Mouse (Mus musculus) liver, adult (tissue): ENCODE data around the gene Klhl32.

Experiments used
- GATA4 ChIP-seq: IDR thresholded peaks from 2 replicates; pipeline ENCODE4 v1.6.1; 2014; ENCODE audit warnings: mild to moderate bottlenecking, low read length; ENCODE audit not compliant: insufficient replicate concordance

Gene Klhl32

DNA sequence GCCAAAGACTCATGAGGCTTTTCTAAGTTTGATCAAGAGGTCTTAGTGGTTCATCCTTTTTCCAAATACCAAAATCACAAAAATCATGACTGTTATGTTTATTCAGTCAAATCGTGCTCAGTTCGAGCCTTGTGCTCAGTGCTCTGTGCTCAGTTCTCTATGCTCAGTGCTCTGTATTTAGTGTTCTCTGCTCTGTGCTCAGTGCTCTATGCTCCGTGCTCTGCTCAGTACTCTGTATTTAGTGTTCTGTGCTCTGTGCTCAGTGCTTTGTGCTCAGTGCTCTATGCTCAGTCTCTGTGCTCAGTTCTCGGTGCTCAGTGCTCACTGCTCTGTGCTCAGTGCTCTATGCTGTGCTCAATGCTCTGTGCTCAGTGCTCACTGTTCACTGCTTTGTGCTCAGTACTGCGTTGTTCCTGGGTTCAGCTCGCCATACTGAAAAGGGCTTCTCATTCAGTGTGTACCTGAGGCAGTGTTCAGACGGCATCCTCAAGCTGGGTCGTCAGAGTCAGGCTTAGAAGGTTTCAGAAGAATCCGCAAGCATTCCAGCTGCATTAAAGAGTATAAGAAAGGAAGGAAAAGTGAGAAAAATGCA is 50.5 kb downstream of the Klhl32 start:
- no peak for TF ChIP-seq GATA4

GRCm38 (mm10) chr4:24799037-24799436 is 51.9 kb downstream of the Klhl32 start:
- no peak for TF ChIP-seq GATA4

DNA sequence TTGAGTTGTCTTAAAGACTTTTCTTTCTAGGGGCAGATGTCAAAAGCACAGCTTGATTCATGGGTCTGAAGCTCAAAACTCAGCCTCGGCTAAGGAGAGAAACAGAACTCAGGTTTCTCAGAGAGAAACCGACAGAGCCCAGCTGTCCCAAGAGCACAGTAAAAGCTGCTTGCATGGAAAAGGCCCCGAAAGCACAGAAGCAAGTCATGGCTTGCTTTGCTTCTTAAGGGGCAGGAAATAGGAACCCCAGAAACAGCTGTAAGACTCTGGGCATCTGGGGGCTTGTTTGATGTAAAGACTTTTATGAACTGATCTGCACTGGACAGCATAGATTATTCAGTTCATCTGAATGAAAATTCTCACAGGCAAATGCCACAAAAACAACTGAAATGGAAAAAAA is 53.1 kb downstream of the Klhl32 start:
- no peak for TF ChIP-seq GATA4

DNA sequence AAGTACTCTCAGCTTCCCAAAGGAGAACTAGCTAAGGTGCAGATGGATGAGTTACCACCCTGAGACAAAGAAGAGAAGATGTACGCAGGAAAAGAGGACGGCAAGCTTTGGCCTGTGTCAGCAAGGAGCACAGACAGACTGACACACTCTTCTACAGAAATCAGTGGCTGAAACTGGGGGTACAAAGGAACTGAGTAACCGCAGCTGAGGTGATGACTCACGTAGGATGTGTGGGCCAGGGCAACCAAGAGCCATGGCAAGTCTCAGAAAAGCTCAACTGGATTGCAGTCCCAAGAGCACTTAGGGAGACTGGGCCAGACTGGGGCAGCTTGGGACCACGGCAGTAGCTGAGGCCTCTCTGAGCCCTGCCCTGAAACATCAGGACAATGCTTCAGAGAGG is 53.6 kb downstream of the Klhl32 start:
- TF ChIP-seq GATA4: no peak

GRCm38 (mm10) chr4:24796229-24796628 is 54.7 kb downstream of the Klhl32 start:
- no peak for TF ChIP-seq GATA4

- TF ChIP-seq GATA4: no peak
Measured at GRCm38 (mm10) chr4:24795180-24795579, 55.7 kb downstream of the Klhl32 start.

DNA sequence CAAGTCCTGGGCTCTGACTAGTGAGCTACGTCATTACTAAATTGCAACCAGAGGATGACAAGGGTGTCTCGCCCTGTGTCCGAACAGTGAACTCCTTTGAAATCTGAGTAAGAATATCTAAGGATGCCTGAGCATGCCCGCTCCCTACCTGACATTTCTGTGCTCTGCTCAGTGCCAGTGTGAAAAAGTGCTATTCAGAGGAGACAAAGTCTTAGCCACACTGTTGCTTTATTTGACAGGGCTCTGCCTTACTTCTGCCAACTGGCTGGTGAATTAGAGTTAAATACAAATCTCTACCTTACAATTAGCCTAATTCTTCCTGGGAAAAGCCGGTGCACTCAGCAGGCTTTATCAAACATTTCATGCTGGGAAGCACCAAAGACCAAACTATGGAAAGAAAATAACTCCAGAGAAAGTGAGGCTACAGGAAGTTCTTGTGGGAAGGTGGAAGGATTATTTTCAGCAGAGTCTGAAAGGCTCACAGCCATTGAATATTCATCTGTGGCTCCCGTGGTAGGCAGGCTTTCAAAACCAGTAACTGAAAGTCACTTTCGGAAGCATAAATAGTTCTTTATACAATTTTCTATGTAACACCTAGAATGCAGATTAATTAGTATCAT is 57.1 kb downstream of the Klhl32 start:
- no peak for TF ChIP-seq GATA4

DNA sequence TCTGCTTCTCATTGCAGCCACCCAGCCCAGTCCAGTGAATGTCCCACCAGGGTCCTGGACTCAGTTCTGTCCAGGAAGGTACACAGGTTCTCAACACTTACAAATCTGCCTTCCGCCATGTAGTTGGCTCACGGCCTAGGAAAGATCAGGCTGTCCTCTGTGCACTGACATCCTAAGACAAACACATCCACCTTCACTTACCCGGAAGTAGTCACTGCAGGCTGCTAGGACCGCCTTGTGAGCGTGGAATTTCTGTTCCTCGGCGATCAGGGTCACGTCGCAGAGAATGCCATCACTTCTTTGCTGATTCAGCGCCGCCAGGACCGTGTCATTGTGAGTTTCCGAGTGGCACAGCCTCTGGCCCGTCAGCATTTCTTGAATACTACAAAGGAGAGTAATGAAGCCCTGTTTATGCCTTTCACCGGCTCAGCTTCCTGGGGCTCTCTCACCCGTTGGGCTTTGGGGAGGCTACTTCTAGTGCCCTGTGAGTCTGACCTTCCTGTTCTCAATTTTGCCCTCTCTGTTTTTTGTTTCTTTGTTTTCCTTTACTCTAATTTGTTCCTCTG is 58.4 kb downstream of the Klhl32 start:
- TF ChIP-seq GATA4: no peak

DNA sequence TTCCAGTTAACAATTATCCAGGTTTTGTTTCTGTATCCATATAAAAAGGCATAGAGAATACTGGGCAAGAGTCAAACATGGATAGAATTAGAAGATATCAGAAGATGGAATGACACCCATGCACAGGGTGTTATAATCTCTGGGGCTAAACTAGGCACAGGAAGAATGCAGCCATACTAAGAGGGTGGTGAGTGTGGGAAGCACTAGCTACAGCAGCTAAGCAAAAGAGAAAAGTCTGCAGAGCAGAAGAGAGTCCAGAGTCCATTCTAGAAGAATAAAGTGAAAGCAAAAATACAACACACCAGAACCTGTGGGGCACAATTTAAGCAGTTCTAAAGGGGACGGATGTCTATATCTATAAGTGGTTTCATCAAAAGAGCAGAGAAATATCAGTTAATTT is 61.6 kb downstream of the Klhl32 start:
- no peak for TF ChIP-seq GATA4

DNA sequence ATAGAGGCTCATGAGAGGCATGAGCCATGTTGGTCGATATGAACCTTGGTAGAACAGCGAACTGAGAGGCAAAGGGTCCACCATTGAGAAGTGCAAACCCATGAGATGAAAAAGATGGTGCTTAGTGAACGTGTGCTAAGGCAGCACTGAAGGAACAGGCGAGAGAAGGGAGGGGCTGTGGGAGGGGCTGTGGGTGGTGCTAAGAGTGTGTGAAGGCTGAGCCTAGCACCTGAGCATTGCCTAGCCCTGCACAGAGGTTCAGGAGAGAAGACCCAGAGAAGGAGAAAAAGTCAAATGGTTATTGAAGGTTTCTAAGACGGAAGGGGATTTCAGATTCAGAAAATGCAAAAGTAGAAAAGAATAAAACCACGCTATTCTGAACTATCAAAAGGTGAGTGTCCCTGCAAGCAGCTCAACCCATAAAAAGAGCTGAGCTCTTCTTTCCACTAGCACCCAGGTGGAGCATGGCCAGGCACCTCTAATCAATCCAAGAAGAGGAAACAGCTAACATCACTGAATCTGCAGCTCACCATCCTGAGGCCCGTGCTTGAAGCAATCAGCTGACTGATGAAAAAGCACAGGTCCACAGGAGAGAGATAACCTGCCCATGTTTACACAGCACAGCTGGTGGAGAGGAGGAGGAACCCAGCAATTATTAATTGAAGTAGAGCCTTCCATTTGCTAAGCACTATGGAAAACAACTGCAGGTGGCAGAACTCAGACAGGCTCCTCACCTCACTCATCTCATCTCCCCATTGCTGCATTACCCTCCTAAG is 65.0 kb downstream of the Klhl32 start:
- TF ChIP-seq GATA4: no peak

DNA sequence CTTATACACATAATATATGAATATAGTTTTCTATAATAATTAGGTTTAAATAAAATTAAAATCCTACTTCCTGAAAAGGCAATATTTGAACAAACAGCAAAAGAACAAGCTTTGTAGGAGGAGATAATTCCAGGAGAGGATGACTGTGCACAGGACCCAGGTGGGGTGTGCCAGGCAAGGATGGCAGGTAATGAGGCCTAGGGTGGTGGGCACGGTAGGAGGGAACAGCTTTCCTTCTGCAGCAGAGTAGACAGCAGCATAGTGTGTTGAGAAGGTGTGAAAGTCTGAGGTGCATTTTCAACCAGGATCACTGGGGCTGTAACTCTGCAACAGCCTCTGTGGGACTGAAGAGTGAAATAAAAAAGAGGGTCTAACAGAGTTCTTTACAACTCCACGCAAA is 85.0 kb downstream of the Klhl32 start:
- no peak for TF ChIP-seq GATA4

DNA sequence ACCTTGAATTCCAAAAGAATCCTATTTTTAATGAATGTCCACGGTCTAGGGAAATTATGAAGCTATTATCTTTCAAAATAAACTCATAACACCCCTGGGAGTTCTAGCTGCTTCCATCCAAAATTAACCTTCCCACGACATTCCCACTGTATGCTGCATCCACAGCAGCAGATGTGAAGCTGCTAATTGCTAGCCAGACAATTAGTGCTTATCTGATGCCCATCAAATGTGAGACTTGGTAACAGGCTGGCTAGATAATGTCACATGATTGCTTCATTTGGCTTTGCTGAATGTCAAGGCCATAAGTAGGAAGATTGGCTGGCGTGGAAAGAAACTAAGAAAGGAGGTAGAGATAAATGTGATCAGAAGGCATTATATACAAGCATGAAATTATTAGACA is 85.5 kb downstream of the Klhl32 start:
- TF ChIP-seq GATA4: no peak

- TF ChIP-seq GATA4: no peak
Measured at GRCm38 (mm10) chr4:24764558-24764957, 86.4 kb downstream of the Klhl32 start.

DNA sequence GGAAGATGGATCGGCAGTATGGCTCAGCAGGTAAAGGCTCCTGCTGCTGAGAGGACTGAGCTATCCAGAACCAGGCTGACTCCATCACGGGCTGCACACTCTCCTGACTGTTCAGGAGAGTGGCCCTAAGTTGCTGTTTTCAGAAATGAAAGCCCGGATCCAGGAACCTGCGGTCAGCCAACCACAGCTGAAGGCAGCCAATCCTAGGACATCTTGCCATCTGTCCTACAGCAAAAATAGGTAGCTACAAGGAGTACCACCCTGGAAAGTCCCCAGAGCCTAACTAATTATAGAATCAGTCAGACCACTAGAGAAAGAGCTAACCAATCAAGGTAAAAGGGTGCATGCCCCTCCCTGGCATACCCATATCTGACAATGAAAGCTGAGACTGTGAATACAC is 87.5 kb downstream of the Klhl32 start:
- TF ChIP-seq GATA4: no peak

DNA sequence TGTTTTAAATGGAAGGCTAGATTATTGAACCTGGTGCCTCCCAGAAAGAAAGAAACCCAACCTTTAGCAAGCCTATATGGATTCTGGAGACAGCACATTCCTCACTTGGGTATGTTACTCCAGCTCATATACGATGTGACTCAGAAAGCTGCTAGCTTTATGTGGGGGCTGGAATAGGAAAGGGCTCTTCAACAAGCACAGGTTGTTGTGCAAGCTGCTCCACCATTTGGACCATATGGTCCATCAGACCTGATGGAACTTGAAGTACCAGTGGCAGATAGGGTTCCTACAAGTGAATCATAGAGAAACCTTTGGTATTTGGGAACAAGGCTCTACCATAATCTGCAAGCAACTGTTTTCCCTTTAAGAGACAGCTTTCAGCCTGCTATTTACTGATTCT is 92.0 kb downstream of the Klhl32 start:
- no peak for TF ChIP-seq GATA4
